Mouse (Mus musculus) limb, embryonic 11.5 days (tissue): Measurements from ENCODE around the gene Herpud2. TPM values are rescaled to one million over a fixed set of nuclear protein-coding genes. Genes with fewer than 3 reads are reported as not detected.

ENCODE experiments used
- ATAC-seq: fragments of 200-750 bp; cut with Nextera tagmentation; 2 replicates; pipeline ENCODE4 v1.8.0; 2017; ENCODE audit warnings: low read depth; ENCODE audit not compliant: insufficient number of reproducible peaks, low FRiP score, low TSS enrichment
- DNase-seq: peaks from one replicate; pipeline ENCODE4 v3.0.0-alpha.2; 2015; ENCODE audit warnings: low spot score
- H3K27ac ChIP-seq: fragments of 300-500 bp; sonication (generic); replicated peaks from 2 replicates; pipeline ENCODE4 v1.5.1; 2014; ENCODE audit warnings: low read depth, mild to moderate bottlenecking, low read length
- H3K27me3 ChIP-seq: fragments of 300-500 bp; sonication (generic); 2 replicates; pipeline ENCODE4 v1.6.1; 2014; ENCODE audit warnings: mild to moderate bottlenecking, low read length, mixed read lengths; ENCODE audit not compliant: control insufficient read depth, insufficient read depth
- H3K36me3 ChIP-seq: fragments of 300-500 bp; sonication (generic); 2 replicates; pipeline ENCODE4 v1.6.1; 2014; ENCODE audit warnings: mild to moderate bottlenecking, low read length, moderate library complexity, mixed read lengths; ENCODE audit not compliant: control insufficient read depth, insufficient read depth
- H3K4me1 ChIP-seq: fragments of 300-500 bp; sonication (generic); 2 replicates; pipeline ENCODE4 v1.6.1; 2014; ENCODE audit warnings: low read length, mixed read lengths; ENCODE audit not compliant: control insufficient read depth, insufficient read depth
- H3K4me2 ChIP-seq: fragments of 300-500 bp; sonication (generic); 2 replicates; pipeline ENCODE4 v1.6.1; 2014; ENCODE audit warnings: low read depth, mild to moderate bottlenecking, moderate library complexity; ENCODE audit not compliant: severe bottlenecking
- H3K4me3 ChIP-seq: fragments of 300-500 bp; sonication (generic); 2 replicates; pipeline ENCODE4 v1.5.1; 2014; ENCODE audit warnings: low read depth, low read length
- H3K9ac ChIP-seq: fragments of 300-500 bp; sonication (generic); 2 replicates; pipeline ENCODE4 v1.6.1; 2014; ENCODE audit warnings: mild to moderate bottlenecking, low read length
- H3K9me3 ChIP-seq: fragments of 300-500 bp; sonication (generic); 2 replicates; pipeline ENCODE4 v1.6.1; 2016; ENCODE audit warnings: low read length; ENCODE audit not compliant: control insufficient read depth
- WGBS: fragments of 180-500 bp; shearing (Covaris S2); extraction: QIAGEN DNeasy Blood & Tissue Kit; methylation state at CpG from one replicate; pipeline ENCODE4 v1.1.7; 2014; 5-methylcytosine and 5-hydroxymethylcytosine counted together
- polyA plus RNA-seq: library from polyadenylated mRNA; unstranded; fragments of >200 nt; fragmentation: Nextera tagmentation; extraction: Ambion mirVana; gene quantifications from 2 replicates; pipeline ENCODE4 v1.2.1, GENCODE M21; 2014

The Herpud2 gene
- 23.7 and 27.2 TPM in 2 replicates for polyA plus RNA-seq

GRCm38 (mm10) chr9:25151611-25152241, at the start of gene Herpud2:
TSS of gene Herpud2 (minus strand) at chr9:25151820.
- peak within 1 kb of the TSS; percentile 85 for H3K9ac ChIP-seq
- H3K9me3 ChIP-seq: no peaks in the 10 kb centered on the region
- under 1% methylated on average over 48 of the region's 51 CpGs for WGBS
- H3K4me3 ChIP-seq: peak within 1 kb of the TSS; percentile 61
- no peaks in the 10 kb centered on the region for H3K36me3 ChIP-seq
- no peaks in the 10 kb centered on the region for H3K27me3 ChIP-seq
- DNase-seq (peak; percentile 94), ATAC-seq (peak; percentile 99)
- peak within 1 kb of the TSS; percentile 98 for H3K27ac ChIP-seq
- peak within 1 kb of the TSS; percentile 62 for H3K4me2 ChIP-seq
- 0 out of 2 replicates have a peak, but pooled peaks cover 3% of the 10 kb centered on the region for H3K4me1 ChIP-seq

- Histone ChIP-seq H3K4me1 (no peaks in the 10 kb centered on the region), H3K4me2 (no peak overlapping the region), H3K27me3 (no peaks in the 10 kb centered on the region), H3K9ac (no peak overlapping the region), H3K9me3 (no peaks in the 10 kb centered on the region), H3K4me3 (no peak overlapping the region), H3K27ac (no peak overlapping the region), H3K36me3 (no peaks in the 10 kb centered on the region)
- ATAC-seq (no peak), DNase-seq (no peak)
- 85% methylated on average over 3 of the region's 3 CpGs for WGBS
These were observed 49.4 kb upstream of the Herpud2 start for GRCm38 (mm10) chr9:25200987-25201386.

- Histone ChIP-seq H3K36me3 (no peaks in the 10 kb centered on the region), H3K9me3 (no peaks in the 10 kb centered on the region), H3K27me3 (no peaks in the 10 kb centered on the region), H3K9ac (no peak overlapping the region), H3K4me3 (no peak overlapping the region), H3K27ac (no peak overlapping the region), H3K4me2 (no peak overlapping the region), H3K4me1 (no peaks in the 10 kb centered on the region)
- WGBS: 86% methylated on average over 3 of the region's 3 CpGs
- no peak for DNase-seq
- no peak for ATAC-seq
These were observed 48.5 kb upstream of the Herpud2 start for GRCm38 (mm10) chr9:25200148-25200547.

- Histone ChIP-seq H3K4me3 (no peak overlapping the region), H3K36me3 (no peaks in the 10 kb centered on the region), H3K4me1 (no peaks in the 10 kb centered on the region), H3K9me3 (no peaks in the 10 kb centered on the region), H3K27ac (no peak overlapping the region), H3K4me2 (no peak overlapping the region), H3K9ac (no peak overlapping the region), H3K27me3 (no peaks in the 10 kb centered on the region)
- WGBS: 83% methylated on average over 5 of the region's 5 CpGs
- DNase-seq (no peak), ATAC-seq (no peak)
These were observed 45.1 kb upstream of the Herpud2 start for GRCm38 (mm10) chr9:25196746-25197145.

DNA sequence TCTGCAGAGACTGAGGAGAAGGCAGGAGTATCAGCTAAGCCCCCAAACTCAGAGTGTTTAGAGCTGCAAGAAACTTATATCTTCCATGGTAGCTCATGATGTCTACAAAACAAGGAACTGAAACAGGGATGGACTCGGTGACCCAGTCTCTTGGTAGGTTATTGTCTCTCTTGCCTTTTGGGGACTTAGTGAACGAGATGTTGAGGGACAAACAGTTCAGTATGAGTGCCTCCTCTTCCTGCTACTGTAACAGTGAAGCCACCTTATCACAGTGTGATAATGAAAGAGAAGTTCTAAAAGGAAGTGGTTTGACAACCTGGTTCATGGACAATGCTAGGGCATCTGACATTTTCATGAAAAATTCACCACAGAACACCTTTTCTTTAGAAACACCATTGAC, 40.0 kb upstream of the Herpud2 start:
- no peaks in the 10 kb centered on the region for H3K36me3 ChIP-seq
- no peak overlapping the region for H3K4me3 ChIP-seq
- no peaks in the 10 kb centered on the region for H3K9me3 ChIP-seq
- H3K27me3 ChIP-seq: no peaks in the 10 kb centered on the region
- no peaks in the 10 kb centered on the region for H3K4me1 ChIP-seq
- ATAC-seq: no peak
- 88% methylated on average over 2 of the region's 2 CpGs for WGBS
- DNase-seq: no peak
- no peak overlapping the region for H3K9ac ChIP-seq
- no peak overlapping the region for H3K4me2 ChIP-seq
- H3K27ac ChIP-seq: no peak overlapping the region

GRCm38 (mm10) chr9:25186501-25186900, 34.9 kb upstream of the Herpud2 start:
- Histone ChIP-seq H3K9ac (no peak overlapping the region), H3K4me1 (no peaks in the 10 kb centered on the region), H3K4me3 (no peak overlapping the region), H3K27me3 (no peaks in the 10 kb centered on the region), H3K4me2 (no peak overlapping the region), H3K36me3 (no peaks in the 10 kb centered on the region), H3K27ac (no peak overlapping the region), H3K9me3 (no peaks in the 10 kb centered on the region)
- ATAC-seq (no peak), DNase-seq (no peak)
- 88% methylated on average over 4 of the region's 4 CpGs for WGBS

DNA sequence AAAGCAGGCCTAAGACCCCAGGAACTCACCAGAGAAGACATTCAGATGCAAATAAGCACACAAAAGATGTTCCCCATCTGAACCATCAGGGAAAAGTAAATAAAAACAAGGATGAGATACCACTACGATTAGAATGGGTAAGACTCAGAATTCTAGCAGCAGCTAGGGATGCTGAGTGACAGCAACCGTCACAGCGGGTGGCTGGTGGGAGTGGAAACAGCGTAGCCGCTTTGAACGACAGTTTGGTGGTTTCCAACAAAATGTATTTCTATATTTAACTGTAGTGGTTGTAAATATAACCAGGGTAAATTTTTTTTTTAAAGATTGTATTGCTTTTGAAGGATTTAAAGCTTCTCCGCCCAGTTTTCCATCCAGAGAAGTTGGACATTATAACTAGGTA, 34.2 kb upstream of the Herpud2 start:
- H3K9me3 ChIP-seq: no peaks in the 10 kb centered on the region
- no peaks in the 10 kb centered on the region for H3K36me3 ChIP-seq
- 58% methylated on average over 7 of the region's 7 CpGs for WGBS
- H3K4me3 ChIP-seq: no peak overlapping the region
- H3K4me1 ChIP-seq: no peaks in the 10 kb centered on the region
- H3K9ac ChIP-seq: no peak overlapping the region
- ATAC-seq (no peak), DNase-seq (no peak)
- H3K27me3 ChIP-seq: no peaks in the 10 kb centered on the region
- no peak overlapping the region for H3K27ac ChIP-seq
- H3K4me2 ChIP-seq: no peak overlapping the region

DNA sequence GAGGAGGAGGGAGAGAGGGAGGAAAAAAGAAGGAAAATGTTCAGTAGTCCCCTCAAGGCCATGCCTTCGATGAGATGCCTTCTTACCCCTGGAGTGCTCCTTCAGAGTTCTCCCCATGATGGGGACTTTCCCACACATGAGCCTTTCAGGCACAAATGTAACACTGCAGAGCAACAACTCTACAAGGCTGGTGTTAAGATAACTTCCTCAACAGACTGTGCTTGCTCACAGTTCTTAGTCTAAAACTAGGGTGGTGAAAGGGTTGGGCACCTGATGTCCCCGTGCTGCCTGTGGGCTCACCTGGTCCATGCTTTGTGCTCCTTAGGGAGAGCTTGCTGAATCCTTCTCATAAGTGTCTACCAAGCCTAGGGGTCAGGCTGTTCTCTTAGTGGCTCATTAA, 33.0 kb upstream of the Herpud2 start:
- no peak overlapping the region for H3K27ac ChIP-seq
- no peaks in the 10 kb centered on the region for H3K9me3 ChIP-seq
- H3K9ac ChIP-seq: no peak overlapping the region
- H3K27me3 ChIP-seq: no peaks in the 10 kb centered on the region
- H3K4me3 ChIP-seq: no peak overlapping the region
- no peak overlapping the region for H3K4me2 ChIP-seq
- 86% methylated on average over 2 of the region's 2 CpGs for WGBS
- no peaks in the 10 kb centered on the region for H3K4me1 ChIP-seq
- no peaks in the 10 kb centered on the region for H3K36me3 ChIP-seq
- DNase-seq (no peak), ATAC-seq (no peak)

DNA sequence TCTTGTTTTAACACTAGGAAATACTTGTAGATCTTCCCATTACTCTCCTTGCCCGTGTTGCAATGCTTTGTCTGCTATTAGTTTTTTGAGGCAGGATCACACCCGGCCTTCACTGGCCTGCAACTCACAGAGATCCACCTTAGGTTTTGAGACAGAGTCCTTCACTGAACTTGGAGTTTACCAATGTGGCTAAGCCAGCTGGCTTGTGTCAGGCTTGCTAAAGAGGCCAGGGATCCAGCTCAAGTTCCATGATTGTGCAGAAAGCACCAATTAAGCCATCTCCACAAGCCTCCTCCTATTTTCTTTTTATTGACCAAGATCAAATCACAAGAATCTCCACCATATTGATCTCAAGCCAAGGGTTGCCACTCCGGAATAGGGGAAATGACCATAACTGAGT, 26.4 kb upstream of the Herpud2 start:
- DNase-seq: no peak
- Histone ChIP-seq H3K27ac (no peak overlapping the region), H3K4me2 (no peak overlapping the region), H3K9ac (no peak overlapping the region), H3K27me3 (no peaks in the 10 kb centered on the region), H3K4me1 (no peaks in the 10 kb centered on the region), H3K9me3 (no peaks in the 10 kb centered on the region), H3K4me3 (no peak overlapping the region), H3K36me3 (no peaks in the 10 kb centered on the region)
- no peak for ATAC-seq
- WGBS: 92% methylated on average over 3 of the region's 3 CpGs
